Mouse (Mus musculus) stomach, postnatal 0 days (tissue): ENCODE data around the gene Rad51ap1.

ENCODE experiments used
- CTCF ChIP-seq: IDR thresholded peaks from 2 replicates; pipeline ENCODE4 v1.5.1; 2016; ENCODE audit warnings: antibody characterized with exemption, low read depth, mild to moderate bottlenecking, moderate library complexity
- EP300 ChIP-seq: optimal IDR thresholded peaks from 2 replicates; pipeline ENCODE3; 2016; ENCODE audit warnings: antibody characterized with exemption

DNA sequence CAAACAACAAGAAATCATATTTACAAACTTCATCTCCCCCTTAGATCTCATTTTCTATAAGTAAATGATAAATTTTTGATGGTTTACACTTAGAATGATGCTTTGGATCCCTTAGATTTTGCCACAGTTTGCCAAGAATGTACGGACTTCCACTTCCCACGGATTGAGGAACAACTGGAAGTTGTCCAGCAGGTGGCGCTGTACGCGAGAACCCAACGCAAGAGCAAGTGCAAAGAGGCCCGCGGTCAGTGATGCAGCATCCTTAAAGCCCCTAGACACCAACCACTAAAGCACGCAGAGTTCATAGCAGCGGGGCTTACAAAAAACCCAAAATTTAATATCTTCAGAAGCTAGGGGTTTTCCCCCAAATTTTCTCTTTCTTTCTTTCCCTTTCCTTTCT lies 16.3 kb upstream of the Rad51ap1 start:
- TF ChIP-seq EP300 (no peak), CTCF (peak; percentile 90)
